Mouse (Mus musculus) stomach, postnatal 0 days (tissue): ENCODE data around the gene Gm49396.

ENCODE experiments used
- CTCF ChIP-seq: IDR thresholded peaks from 2 replicates; pipeline ENCODE4 v1.5.1; 2016; ENCODE audit warnings: antibody characterized with exemption, low read depth, mild to moderate bottlenecking, moderate library complexity
- EP300 ChIP-seq: optimal IDR thresholded peaks from 2 replicates; pipeline ENCODE3; 2016; ENCODE audit warnings: antibody characterized with exemption

GRCm38 (mm10) chr7:30586455-30587020 lies 23.4 kb downstream of the Gm49396 start:
- no peak for TF ChIP-seq CTCF
- TF ChIP-seq EP300: no peak
